Mouse (Mus musculus) midbrain, postnatal 0 days (tissue): ENCODE data around the gene Sel1l3. TPM values are rescaled to one million over a fixed set of nuclear protein-coding genes. Genes with fewer than 3 reads are reported as not detected.

Source experiments
- ATAC-seq: fragments of 200-750 bp; cut with Nextera tagmentation; 2 replicates; pipeline ENCODE4 v1.8.0; 2017; ENCODE audit warnings: moderate number of reproducible peaks, mild to moderate bottlenecking, moderate TSS enrichment, moderate library complexity; ENCODE audit not compliant: low FRiP score
- DNase-seq: peaks from one replicate; pipeline ENCODE4 v3.0.0-alpha.2; 2015; ENCODE audit warnings: low spot score
- H3K27ac ChIP-seq: fragments of 300-500 bp; sonication (generic); 2 replicates; pipeline ENCODE4 v1.5.1; 2014; ENCODE audit warnings: low read depth, mild to moderate bottlenecking, low read length, mixed read lengths
- H3K27me3 ChIP-seq: fragments of 300-500 bp; sonication (generic); 2 replicates; pipeline ENCODE4 v1.6.1; 2014; ENCODE audit warnings: low read length, control low read depth, mixed read lengths; ENCODE audit not compliant: insufficient read depth
- H3K36me3 ChIP-seq: fragments of 300-500 bp; sonication (generic); 2 replicates; pipeline ENCODE4 v1.6.1; 2014; ENCODE audit warnings: low read length, control low read depth, mixed read lengths; ENCODE audit not compliant: insufficient read depth
- H3K4me1 ChIP-seq: fragments of 300-500 bp; sonication (generic); 2 replicates; pipeline ENCODE4 v1.6.1; 2014; ENCODE audit warnings: mild to moderate bottlenecking, control low read depth, antibody characterized with exemption, low read length, mixed read lengths; ENCODE audit not compliant: insufficient read depth
- H3K4me2 ChIP-seq: fragments of 300-500 bp; sonication (generic); 2 replicates; pipeline ENCODE4 v1.6.1; 2014; ENCODE audit warnings: low read depth, mild to moderate bottlenecking, low read length, mixed read lengths; ENCODE audit not compliant: poor library complexity, severe bottlenecking
- H3K4me3 ChIP-seq: fragments of 300-500 bp; sonication (generic); 2 replicates; pipeline ENCODE4 v1.5.1; 2014; ENCODE audit warnings: low read depth, mild to moderate bottlenecking, low read length, moderate library complexity
- H3K9ac ChIP-seq: fragments of 300-500 bp; sonication (generic); replicated peaks from 2 replicates; pipeline ENCODE4 v1.6.1; 2014; ENCODE audit warnings: mild to moderate bottlenecking, low read length, moderate library complexity, mixed read lengths; ENCODE audit not compliant: poor library complexity, severe bottlenecking
- H3K9me3 ChIP-seq: fragments of 300-500 bp; sonication (generic); 2 replicates; pipeline ENCODE4 v1.6.1; 2016; ENCODE audit warnings: low read length, control low read depth
- CTCF ChIP-seq: IDR thresholded peaks from 2 replicates; pipeline ENCODE4 v1.5.1; 2016; ENCODE audit warnings: antibody characterized with exemption, mild to moderate bottlenecking
- WGBS: fragments of 180-500 bp; shearing (Covaris S2); extraction: QIAGEN DNeasy Blood & Tissue Kit; methylation state at CpG from one replicate; pipeline ENCODE4 v1.1.7; 2014; 5-methylcytosine and 5-hydroxymethylcytosine counted together
- polyA plus RNA-seq: library from polyadenylated mRNA; unstranded; fragments of >200 nt; fragmentation: Nextera tagmentation; extraction: Ambion mirVana; gene quantifications from 2 replicates; pipeline ENCODE4 v1.2.1, GENCODE M21; 2015
- total RNA-seq: library from RNA; depleted of rRNA; stranded (reverse); fragments of >200 nt; gene quantifications from 2 replicates; pipeline ENCODE4 v1.2.3, GENCODE M21; 2014

Sel1l3 gene
- total and polyA plus RNA-seq, 2 experiments from 2014 or later, result 4.7 to 19.0 TPM

GRCm38 (mm10) chr5:53167564-53167963 is 46.2 kb downstream of the Sel1l3 start:
- no peak for DNase-seq
- TF ChIP-seq CTCF, result no peak
- WGBS, result 91% methylated on average over 4 of the region's 4 CpGs
- no peaks in the 10 kb centered on the region for H3K27me3 ChIP-seq
- no peak overlapping the region for H3K4me2 ChIP-seq
- H3K4me1 ChIP-seq, result no peaks in the 10 kb centered on the region
- no peak overlapping the region for H3K9ac ChIP-seq
- no peak for ATAC-seq
- no peaks in the 10 kb centered on the region for H3K9me3 ChIP-seq
- no peak overlapping the region for H3K4me3 ChIP-seq
- no peaks in the 10 kb centered on the region for H3K36me3 ChIP-seq
- H3K27ac ChIP-seq, result no peak overlapping the region

GRCm38 (mm10) chr5:53165672-53166071 is 48.1 kb downstream of the Sel1l3 start:
- H3K27me3 ChIP-seq, result no peaks in the 10 kb centered on the region
- H3K9ac ChIP-seq, result no peak overlapping the region
- H3K36me3 ChIP-seq, result no peaks in the 10 kb centered on the region
- no peak for TF ChIP-seq CTCF
- H3K4me1 ChIP-seq, result no peaks in the 10 kb centered on the region
- no peak overlapping the region for H3K4me2 ChIP-seq
- 92% methylated on average over 5 of the region's 5 CpGs for WGBS
- ATAC-seq (no peak), DNase-seq (no peak)
- H3K27ac ChIP-seq, result no peak overlapping the region
- H3K4me3 ChIP-seq, result no peak overlapping the region
- H3K9me3 ChIP-seq, result no peaks in the 10 kb centered on the region

GRCm38 (mm10) chr5:53162436-53162835 is 51.3 kb downstream of the Sel1l3 start:
- WGBS, result 85% methylated on average over 8 of the region's 8 CpGs
- H3K36me3 ChIP-seq, result no peaks in the 10 kb centered on the region
- no peaks in the 10 kb centered on the region for H3K9me3 ChIP-seq
- no peak for DNase-seq
- no peaks in the 10 kb centered on the region for H3K27me3 ChIP-seq
- ATAC-seq, result peak; percentile 35; the same call in 1 of the 2 replicates
- H3K4me1 ChIP-seq, result no peaks in the 10 kb centered on the region
- no peak overlapping the region for H3K9ac ChIP-seq
- H3K4me3 ChIP-seq, result no peak overlapping the region
- H3K27ac ChIP-seq, result no peak overlapping the region
- no peak for TF ChIP-seq CTCF
- H3K4me2 ChIP-seq, result no peak overlapping the region

- Histone ChIP-seq H3K36me3 (no peaks in the 10 kb centered on the region), H3K9ac (no peak overlapping the region), H3K4me2 (no peak overlapping the region), H3K9me3 (no peaks in the 10 kb centered on the region), H3K4me1 (no peaks in the 10 kb centered on the region), H3K27me3 (no peaks in the 10 kb centered on the region), H3K4me3 (no peak overlapping the region), H3K27ac (no peak overlapping the region)
- TF ChIP-seq CTCF, result no peak
- WGBS, result 82% methylated on average over 8 of the region's 8 CpGs
- peak; percentile 66 for DNase-seq
- no peak for ATAC-seq
These were observed 52.1 kb downstream of the Sel1l3 start for GRCm38 (mm10) chr5:53161506-53162186.

GRCm38 (mm10) chr5:53160207-53160606 is 53.5 kb downstream of the Sel1l3 start:
- H3K4me1 ChIP-seq, result no peaks in the 10 kb centered on the region
- no peaks in the 10 kb centered on the region for H3K36me3 ChIP-seq
- H3K27ac ChIP-seq, result no peak overlapping the region
- H3K27me3 ChIP-seq, result no peaks in the 10 kb centered on the region
- ATAC-seq (no peak), DNase-seq (no peak)
- TF ChIP-seq CTCF, result no peak
- WGBS, result 78% methylated on average over 6 of the region's 6 CpGs
- no peak overlapping the region for H3K9ac ChIP-seq
- no peaks in the 10 kb centered on the region for H3K9me3 ChIP-seq
- H3K4me2 ChIP-seq, result no peak overlapping the region
- no peak overlapping the region for H3K4me3 ChIP-seq

- TF ChIP-seq CTCF, result no peak
- DNase-seq, result no peak
- H3K4me1 ChIP-seq, result no peaks in the 10 kb centered on the region
- 72% methylated on average over 4 of the region's 4 CpGs for WGBS
- H3K27me3 ChIP-seq, result no peaks in the 10 kb centered on the region
- no peak overlapping the region for H3K4me2 ChIP-seq
- no peak overlapping the region for H3K9ac ChIP-seq
- H3K36me3 ChIP-seq, result no peaks in the 10 kb centered on the region
- H3K27ac ChIP-seq, result no peak overlapping the region
- no peak overlapping the region for H3K4me3 ChIP-seq
- ATAC-seq, result no peak
- H3K9me3 ChIP-seq, result no peaks in the 10 kb centered on the region
These were observed 54.1 kb downstream of the Sel1l3 start for GRCm38 (mm10) chr5:53159631-53160030.
